ENCODE assay signal across 9 mouse cellular contexts in genomic region chr17:35060071-35060470, GRCm38 (mm10). TPM values are rescaled to one million over a fixed set of nuclear protein-coding genes. Genes with fewer than 3 reads are reported as not detected.
A peak's percentile ranks its signal among the peaks of the same experiment; 100 is the strongest.
DNase-seq lines count a peak whose midpoint lies in the region; ATAC-seq and TF ChIP-seq lines count a peak whose summit lies in the region.
"Had no signal": no experiment of that assay in that cellular context is flagged by ENCODE, and none has a peak within 500 bp of the region (broad histone marks: within the 10 kb centered on the region; RNA-seq: fewer than 3 reads in every experiment).

No protein-coding gene starts in this region.

- H3K4me2 ChIP-seq in heart, embryonic 15.5 days: peak overlapping the region; percentile 71
- H3K4me2 ChIP-seq in heart, postnatal 0 days (ENCODE audit: low read depth, low read length): peak overlapping the region; percentile 75

- no peak for TF ChIP-seq CTCF in heart, postnatal 0 days (IDR thresholded peaks at IDR 0.05; ENCODE audit: low read depth)

- peaks cover 37% of the 10 kb centered on the region for H3K4me1 ChIP-seq in heart, embryonic 15.5 days (replicated peaks)
- H3K4me1 ChIP-seq in heart, postnatal 0 days (ENCODE audit: control insufficient read depth, insufficient read depth): peaks cover 7% of the 10 kb centered on the region; the same call in 1 of the 2 replicates
- H3K4me1 ChIP-seq in midbrain, embryonic 10.5 days: peaks cover 48% of the 10 kb centered on the region

- H3K27me3 ChIP-seq in heart, embryonic 15.5 days: peaks cover 10% of the 10 kb centered on the region
- H3K27me3 ChIP-seq in heart, postnatal 0 days (ENCODE audit: control insufficient read depth, insufficient read depth, low read length): peaks cover 15% of the 10 kb centered on the region; the same call in 1 of the 2 replicates
- peaks cover 34% of the 10 kb centered on the region for H3K27me3 ChIP-seq in midbrain, embryonic 10.5 days (ENCODE audit: low read depth, poor library complexity, severe bottlenecking)
- H3K27me3 ChIP-seq: Patski had no signal

- H3K9ac ChIP-seq in heart, embryonic 15.5 days: peak overlapping the region; percentile 74
- H3K9ac ChIP-seq in heart, postnatal 0 days (replicated peaks; ENCODE audit: low read depth, low read length): peak overlapping the region; percentile 71

- no peak for DNase-seq in heart, adult 8-10 months (ENCODE audit: low spot score)
- peak; percentile 49 to 50 for DNase-seq in cerebellum, postnatal 14 days
- DNase-seq in heart, postnatal 0 days (ENCODE audit: low spot score): no peak
- DNase-seq in midbrain, embryonic 10.5 days (ENCODE audit: low spot score): no peak
- DNase-seq in adrenal gland, postnatal 4 days (ENCODE audit: low spot score in 2 of 2): no peak
- DNase-seq in urinary bladder, postnatal 10 days (ENCODE audit: low spot score): no peak

- 28% methylated on average over 14 of the region's 14 CpGs for WGBS in heart, embryonic 15.5 days
- WGBS in heart, postnatal 0 days: 28% methylated on average over 14 of the region's 14 CpGs
- 37% methylated on average over 14 of the region's 14 CpGs for WGBS in midbrain, embryonic 10.5 days

- H3K27ac ChIP-seq in heart, embryonic 15.5 days: peak overlapping the region; percentile 93
- H3K27ac ChIP-seq in heart, postnatal 0 days (ENCODE audit: low read depth): no peak overlapping the region; the same call in 1 of the 2 replicates
- peak overlapping the region; percentile 99 for H3K27ac ChIP-seq in midbrain, embryonic 10.5 days (replicated peaks)

- no peaks in the 10 kb centered on the region for H3K9me3 ChIP-seq in heart, embryonic 15.5 days (replicated peaks)
- no peaks in the 10 kb centered on the region for H3K9me3 ChIP-seq in heart, postnatal 0 days (replicated peaks; ENCODE audit: control insufficient read depth, low read length)
- no peaks in the 10 kb centered on the region for H3K9me3 ChIP-seq in midbrain, embryonic 10.5 days (replicated peaks)

- H3K36me3 ChIP-seq in heart, embryonic 15.5 days: peaks cover 45% of the 10 kb centered on the region
- H3K36me3 ChIP-seq in heart, postnatal 0 days (replicated peaks; ENCODE audit: control insufficient read depth, insufficient read depth, low read length): peaks cover 56% of the 10 kb centered on the region
- peaks cover 68% of the 10 kb centered on the region for H3K36me3 ChIP-seq in midbrain, embryonic 10.5 days

- no peak for TF ChIP-seq EP300 in heart, postnatal 0 days (IDR thresholded peaks at IDR 0.05; ENCODE audit: low read depth)

- peak overlapping the region; percentile 73 for H3K4me3 ChIP-seq in heart, embryonic 15.5 days
- H3K4me3 ChIP-seq in heart, postnatal 0 days (ENCODE audit: low read depth, low read length): peak overlapping the region; percentile 62
- peak overlapping the region; percentile 88 for H3K4me3 ChIP-seq in midbrain, embryonic 10.5 days

- ATAC-seq in heart, embryonic 15.5 days (replicated peaks; ENCODE audit: insufficient number of reproducible peaks, insufficient read depth, low FRiP score, low read depth): no peak
- ATAC-seq in heart, postnatal 0 days (ENCODE audit: insufficient read depth, low read depth): no peak
- ATAC-seq in inflammation-experienced regulatory T-cells, adult 6 months: no peak

RNA-seq across cellular contexts. Expression of gene Ddah2, which starts 1.2 kb away (rescaled TPM):
- 168 and 202 TPM in 2 replicates for polyA plus RNA-seq in heart, embryonic 15.5 days (2015; fragmentation: Nextera tagmentation; extraction: Ambion mirVana)
- 10 to 100 TPM; 13.5 to 22.7 (median 21.5) TPM for total RNA-seq in heart, adult 8-10 months (2022)
- 97.1 and 114 TPM in 2 replicates for total RNA-seq in heart, postnatal 0 days (2014; rRNA removed; ENCODE audit: low replicate concordance)
- 128 and 130 TPM in 2 replicates for polyA plus RNA-seq in heart, postnatal 0 days (2015; fragmentation: Nextera tagmentation; extraction: Ambion mirVana)
- polyA plus RNA-seq in midbrain, embryonic 10.5 days (2016; fragmentation: Nextera tagmentation; extraction: Ambion mirVana): 527 and 597 TPM in 2 replicates
- total RNA-seq in adrenal gland, postnatal 4 days (2021): 10 to 100 TPM; 55.1 to 67.4 TPM
- 1 to 10 TPM in 2 of 3 experiments, under 1 TPM in 1; 0.91 to 3.0 (median 1.3) TPM for polyA plus RNA-seq in inflammation-experienced regulatory T-cells, adult 6 months (2017; shearing (Covaris generic))

RNA-seq across cellular contexts. Expression of gene Ly6g6c, which starts 5.1 kb away (rescaled TPM):
- 0.14 TPM in 1 of 2 replicates, not detected in the other for polyA plus RNA-seq in heart, embryonic 15.5 days (2015; fragmentation: Nextera tagmentation; extraction: Ambion mirVana)
- not detected for total RNA-seq in heart, adult 8-10 months (2022)
- not detected in 2 replicates for total RNA-seq in heart, postnatal 0 days (2014; rRNA removed; ENCODE audit: low replicate concordance)
- polyA plus RNA-seq in heart, postnatal 0 days (2015; fragmentation: Nextera tagmentation; extraction: Ambion mirVana): not detected in 2 replicates
- polyA plus RNA-seq in midbrain, embryonic 10.5 days (2016; fragmentation: Nextera tagmentation; extraction: Ambion mirVana): 0.17 TPM in 2 replicates
- total RNA-seq in adrenal gland, postnatal 4 days (2021): under 1 TPM; 0.31 to 0.34 TPM
- not detected for polyA plus RNA-seq in inflammation-experienced regulatory T-cells, adult 6 months (2017; shearing (Covaris generic))
- polyA plus RNA-seq: Patski had no signal

RNA-seq across cellular contexts. Expression of gene Mpig6b, which starts 5.9 kb away (rescaled TPM):
- polyA plus RNA-seq in heart, embryonic 15.5 days (2015; fragmentation: Nextera tagmentation; extraction: Ambion mirVana): 0.77 and 0.81 TPM in 2 replicates
- total RNA-seq in heart, adult 8-10 months (2022): 1 to 10 TPM in 1 of 4 experiments, under 1 TPM in 3; 0.34 to 1.0 (median 0.85) TPM
- 0.15 TPM in 1 of 2 replicates, not detected in the other for total RNA-seq in heart, postnatal 0 days (2014; rRNA removed; ENCODE audit: low replicate concordance)
- 0.15 and 0.16 TPM in 2 replicates for polyA plus RNA-seq in heart, postnatal 0 days (2015; fragmentation: Nextera tagmentation; extraction: Ambion mirVana)
- 1.3 TPM in 2 replicates for polyA plus RNA-seq in midbrain, embryonic 10.5 days (2016; fragmentation: Nextera tagmentation; extraction: Ambion mirVana)
- under 1 TPM; 0.22 to 0.90 TPM for total RNA-seq in adrenal gland, postnatal 4 days (2021)
- not detected for polyA plus RNA-seq in inflammation-experienced regulatory T-cells, adult 6 months (2017; shearing (Covaris generic))
- polyA plus RNA-seq: Patski had no signal

RNA-seq across cellular contexts. Expression of gene Clic1, which starts 10.3 kb away (rescaled TPM):
- 307 and 332 TPM in 2 replicates for polyA plus RNA-seq in heart, embryonic 15.5 days (2015; fragmentation: Nextera tagmentation; extraction: Ambion mirVana)
- total RNA-seq in heart, adult 8-10 months (2022): 10 to 100 TPM; 21.6 to 33.8 (median 30.0) TPM
- total RNA-seq in heart, postnatal 0 days (2014; rRNA removed; ENCODE audit: low replicate concordance): 194 and 223 TPM in 2 replicates
- polyA plus RNA-seq in heart, postnatal 0 days (2015; fragmentation: Nextera tagmentation; extraction: Ambion mirVana): 203 and 205 TPM in 2 replicates
- 216 and 217 TPM in 2 replicates for polyA plus RNA-seq in midbrain, embryonic 10.5 days (2016; fragmentation: Nextera tagmentation; extraction: Ambion mirVana)
- 100 to 1,000 TPM; 137 to 146 TPM for total RNA-seq in adrenal gland, postnatal 4 days (2021)
- 100 to 1,000 TPM; 487 to 766 (median 514) TPM for polyA plus RNA-seq in inflammation-experienced regulatory T-cells, adult 6 months (2017; shearing (Covaris generic))

RNA-seq across cellular contexts. Expression of gene Msh5, which starts 13.5 kb away (rescaled TPM):
- 2.7 and 3.8 TPM in 2 replicates for polyA plus RNA-seq in heart, embryonic 15.5 days (2015; fragmentation: Nextera tagmentation; extraction: Ambion mirVana)
- under 1 TPM in 2 of 4 experiments, not detected in 2; 0.33 to 0.56 TPM for total RNA-seq in heart, adult 8-10 months (2022)
- 1.2 and 5.0 TPM in 2 replicates for total RNA-seq in heart, postnatal 0 days (2014; rRNA removed; ENCODE audit: low replicate concordance)
- 1.4 and 1.7 TPM in 2 replicates for polyA plus RNA-seq in heart, postnatal 0 days (2015; fragmentation: Nextera tagmentation; extraction: Ambion mirVana)
- 5.4 and 6.3 TPM in 2 replicates for polyA plus RNA-seq in midbrain, embryonic 10.5 days (2016; fragmentation: Nextera tagmentation; extraction: Ambion mirVana)
- 10 to 100 TPM in 1 of 2 experiments, 1 to 10 TPM in 1; 8.2 to 11.0 TPM for total RNA-seq in adrenal gland, postnatal 4 days (2021)
- polyA plus RNA-seq in inflammation-experienced regulatory T-cells, adult 6 months (2017; shearing (Covaris generic)): 1 to 10 TPM; 1.3 to 1.4 (median 1.4) TPM

Comparison
In these comparisons a context has a peak if more than half of its experiments do, and no peak if none do; other contexts are left out.
1. DNase-seq: peak in cerebellum, postnatal 14 days (2 of 2); none in heart, adult 8-10 months (single experiment), heart, postnatal 0 days (single experiment), midbrain, embryonic 10.5 days (single experiment), adrenal gland, postnatal 4 days (0 of 2) and urinary bladder, postnatal 10 days (single experiment).
2. RNA of gene Ddah2, which starts 1.2 kb away (polyA plus RNA-seq): 527 to 597 TPM in midbrain, embryonic 10.5 days, 168 to 202 TPM in heart, embryonic 15.5 days and 128 to 130 TPM in heart, postnatal 0 days; 0.91 to 3.0 TPM in inflammation-experienced regulatory T-cells, adult 6 months; every median in the first group is over 10 times any median in the second.
3. Peak in every context shown above with its lines, with median percentiles within 50 percentile points of each other: H3K4me3 ChIP-seq.